Mouse (Mus musculus): ENCODE data around the gene Olfr112. TPM values are rescaled to one million over a fixed set of nuclear protein-coding genes. Genes with fewer than 3 reads are reported as not detected.
"Not testable (repeated sequence)": the region's sequence is repeated elsewhere in the genome, so short reads cannot be mapped to it uniquely, and the experiment has no call there.

Olfr112 gene
- polyA plus RNA-seq, 1 experiment from 2014 or later = not detected

DNA sequence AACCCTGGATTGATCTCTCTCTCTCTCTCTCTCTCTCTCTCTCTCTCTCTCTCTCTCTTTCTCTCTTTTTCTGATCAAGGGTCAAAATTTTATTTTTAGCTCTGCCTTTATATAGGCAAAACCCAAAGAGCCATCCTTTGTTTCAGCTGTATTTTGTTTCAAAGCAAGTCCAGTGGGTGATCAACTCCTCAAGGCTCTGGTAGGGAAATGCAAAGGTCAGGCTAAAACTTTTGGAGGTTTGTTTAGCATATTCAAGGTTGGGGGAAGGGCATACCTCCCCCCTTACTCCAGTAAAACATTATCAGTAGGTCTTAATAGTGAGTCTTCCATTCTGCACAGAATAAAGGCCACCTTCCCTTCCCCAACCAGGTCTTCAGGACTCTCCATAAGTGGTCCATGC is 34.1 kb downstream of the Olfr112 start:
- no peak overlapping the region for H3K4me3 ChIP-seq (ENCODE audit: low read depth, low read length)
- no peak overlapping the region for H3K4me2 ChIP-seq (replicated peaks; ENCODE audit: low read depth, low read length)
- no peak overlapping the region for H3K27ac ChIP-seq (ENCODE audit: low read length)
- H3K36me3 ChIP-seq (ENCODE audit: insufficient read depth, low read length) = no peaks in the 10 kb centered on the region
- no peak overlapping the region for H3K9ac ChIP-seq (replicated peaks; ENCODE audit: low read depth)
- no peaks in the 10 kb centered on the region for H3K9me3 ChIP-seq (ENCODE audit: low read length)
- H3K4me1 ChIP-seq (ENCODE audit: insufficient read depth, low read depth, low read length) = no peaks in the 10 kb centered on the region
- no peaks in the 10 kb centered on the region for H3K27me3 ChIP-seq (replicated peaks; ENCODE audit: insufficient read depth, low read length)
- ATAC-seq (no peak), DNase-seq (ENCODE audit: low spot score) (no peak)
- TF ChIP-seq EP300 (IDR thresholded peaks at IDR 0.05) = no peak
- no peak for TF ChIP-seq CTCF (IDR thresholded peaks at IDR 0.05)

DNA sequence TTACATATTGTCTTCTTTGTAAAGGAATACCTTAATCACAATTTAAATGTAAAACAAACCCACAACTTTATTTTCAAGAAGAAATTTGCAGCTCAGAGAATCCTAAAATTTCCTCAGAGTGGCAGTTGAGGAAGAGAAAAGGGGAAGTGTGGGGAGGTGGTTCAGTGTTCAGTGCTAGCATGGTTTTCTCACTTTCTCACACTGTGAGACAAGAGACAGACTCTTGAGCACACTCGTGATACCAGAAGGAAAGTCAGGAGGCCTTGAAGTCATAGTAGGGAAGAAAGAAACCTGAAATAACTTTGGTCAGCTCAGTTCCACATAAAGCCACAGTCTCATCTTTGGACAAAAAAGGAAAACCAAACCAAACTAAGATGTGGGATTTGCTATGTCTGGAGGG is 43.8 kb downstream of the Olfr112 start:
- not testable (repeated sequence) for H3K9me3 ChIP-seq (ENCODE audit: low read length); H3K27me3 ChIP-seq (replicated peaks; ENCODE audit: insufficient read depth, low read length); H3K9ac ChIP-seq (replicated peaks; ENCODE audit: low read depth); H3K27ac ChIP-seq (ENCODE audit: low read length); H3K36me3 ChIP-seq (ENCODE audit: insufficient read depth, low read length); ATAC-seq; H3K4me3 ChIP-seq (ENCODE audit: low read depth, low read length); H3K4me2 ChIP-seq (replicated peaks; ENCODE audit: low read depth, low read length); H3K4me1 ChIP-seq (ENCODE audit: insufficient read depth, low read depth, low read length)
- DNase-seq (ENCODE audit: low spot score) = peak; percentile 4
- WGBS = 37% methylated on average over 1 of the region's 1 CpGs

DNA sequence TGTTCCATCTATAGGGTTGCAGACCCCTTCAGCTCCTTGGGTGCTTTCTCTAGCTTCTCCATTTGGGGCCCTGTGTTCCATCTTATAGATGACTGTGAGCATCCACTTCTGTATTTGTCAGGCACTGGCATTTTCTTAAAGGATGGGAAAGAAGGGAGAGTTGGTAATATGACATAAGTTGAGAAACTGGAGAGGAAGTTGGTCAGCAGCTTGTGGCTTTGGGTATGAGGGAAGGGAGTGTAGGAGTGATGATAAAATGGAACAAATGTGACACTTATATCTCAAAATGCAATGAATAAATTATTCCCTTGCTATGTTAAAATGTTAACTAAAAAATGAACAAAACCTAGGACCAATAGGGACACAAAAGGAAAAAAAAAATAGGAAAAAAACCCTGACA is 44.6 kb downstream of the Olfr112 start:
- H3K27me3 ChIP-seq (replicated peaks; ENCODE audit: insufficient read depth, low read length); H3K36me3 ChIP-seq (ENCODE audit: insufficient read depth, low read length); H3K4me3 ChIP-seq (ENCODE audit: low read depth, low read length); H3K9me3 ChIP-seq (ENCODE audit: low read length); DNase-seq (ENCODE audit: low spot score); H3K27ac ChIP-seq (ENCODE audit: low read length); ATAC-seq; H3K4me2 ChIP-seq (replicated peaks; ENCODE audit: low read depth, low read length); H3K9ac ChIP-seq (replicated peaks; ENCODE audit: low read depth); H3K4me1 ChIP-seq (ENCODE audit: insufficient read depth, low read depth, low read length): not testable (repeated sequence)

Other genes with a start within 250 kb of the Olfr112 start
- not detected in 2 replicates for gene Olfr103, start 229.8 kb downstream of the Olfr112 start, polyA plus RNA-seq (2015; fragmentation: Nextera tagmentation; extraction: Ambion mirVana)
- not detected in 2 replicates for gene Olfr104-ps, start 209.9 kb downstream of the Olfr112 start, polyA plus RNA-seq (2015; fragmentation: Nextera tagmentation; extraction: Ambion mirVana)
- gene Olfr105-ps, start 190.4 kb downstream of the Olfr112 start, polyA plus RNA-seq (2015; fragmentation: Nextera tagmentation; extraction: Ambion mirVana) = not detected in 2 replicates
- gene Olfr106-ps, start 179.1 kb downstream of the Olfr112 start, polyA plus RNA-seq (2015; fragmentation: Nextera tagmentation; extraction: Ambion mirVana) = not detected in 2 replicates
- not detected in 2 replicates for gene Olfr107, start 170.2 kb downstream of the Olfr112 start, polyA plus RNA-seq (2015; fragmentation: Nextera tagmentation; extraction: Ambion mirVana)
- not detected in 2 replicates for gene Olfr108, start 124.0 kb downstream of the Olfr112 start, polyA plus RNA-seq (2015; fragmentation: Nextera tagmentation; extraction: Ambion mirVana)
- not detected in 2 replicates for gene Olfr109, start 110.5 kb downstream of the Olfr112 start, polyA plus RNA-seq (2015; fragmentation: Nextera tagmentation; extraction: Ambion mirVana)
- gene H2-M2, start 85.9 kb downstream of the Olfr112 start, polyA plus RNA-seq (2015; fragmentation: Nextera tagmentation; extraction: Ambion mirVana) = not detected in 2 replicates
- gene Olfr110, start 77.0 kb downstream of the Olfr112 start, polyA plus RNA-seq (2015; fragmentation: Nextera tagmentation; extraction: Ambion mirVana) = 0.13 TPM in 1 of 2 replicates, not detected in the other
- not detected in 2 replicates for gene Olfr111, start 61.4 kb downstream of the Olfr112 start, polyA plus RNA-seq (2015; fragmentation: Nextera tagmentation; extraction: Ambion mirVana)
- gene Olfr113, start 8.2 kb upstream of the Olfr112 start, polyA plus RNA-seq (2015; fragmentation: Nextera tagmentation; extraction: Ambion mirVana) = not detected in 2 replicates
- gene Olfr114, start 23.3 kb upstream of the Olfr112 start, polyA plus RNA-seq (2015; fragmentation: Nextera tagmentation; extraction: Ambion mirVana) = not detected in 2 replicates
- not detected in 2 replicates for gene Olfr115, start 57.7 kb upstream of the Olfr112 start, polyA plus RNA-seq (2015; fragmentation: Nextera tagmentation; extraction: Ambion mirVana)
- not detected in 2 replicates for gene Olfr116, start 57.7 kb upstream of the Olfr112 start, polyA plus RNA-seq (2015; fragmentation: Nextera tagmentation; extraction: Ambion mirVana)
- gene Olfr117, start 94.3 kb upstream of the Olfr112 start, polyA plus RNA-seq (2015; fragmentation: Nextera tagmentation; extraction: Ambion mirVana) = not detected in 2 replicates
- gene Olfr118, start 97.5 kb upstream of the Olfr112 start, polyA plus RNA-seq (2015; fragmentation: Nextera tagmentation; extraction: Ambion mirVana) = not detected in 2 replicates
- not detected in 2 replicates for gene Olfr119, start 127.1 kb upstream of the Olfr112 start, polyA plus RNA-seq (2015; fragmentation: Nextera tagmentation; extraction: Ambion mirVana)
- not detected in 2 replicates for gene Olfr120, start 152.4 kb upstream of the Olfr112 start, polyA plus RNA-seq (2015; fragmentation: Nextera tagmentation; extraction: Ambion mirVana)
- not detected in 2 replicates for gene Olfr121, start 179.4 kb upstream of the Olfr112 start, polyA plus RNA-seq (2015; fragmentation: Nextera tagmentation; extraction: Ambion mirVana)
- not detected in 2 replicates for gene Olfr122, start 199.2 kb upstream of the Olfr112 start, polyA plus RNA-seq (2015; fragmentation: Nextera tagmentation; extraction: Ambion mirVana)
- not detected in 2 replicates for gene Olfr123, start 224.1 kb upstream of the Olfr112 start, polyA plus RNA-seq (2015; fragmentation: Nextera tagmentation; extraction: Ambion mirVana)
- gene Olfr124, start 230.4 kb upstream of the Olfr112 start, polyA plus RNA-seq (2015; fragmentation: Nextera tagmentation; extraction: Ambion mirVana) = not detected in 2 replicates